Mouse (Mus musculus): Measurements from ENCODE around the gene Tns1.

DNA sequence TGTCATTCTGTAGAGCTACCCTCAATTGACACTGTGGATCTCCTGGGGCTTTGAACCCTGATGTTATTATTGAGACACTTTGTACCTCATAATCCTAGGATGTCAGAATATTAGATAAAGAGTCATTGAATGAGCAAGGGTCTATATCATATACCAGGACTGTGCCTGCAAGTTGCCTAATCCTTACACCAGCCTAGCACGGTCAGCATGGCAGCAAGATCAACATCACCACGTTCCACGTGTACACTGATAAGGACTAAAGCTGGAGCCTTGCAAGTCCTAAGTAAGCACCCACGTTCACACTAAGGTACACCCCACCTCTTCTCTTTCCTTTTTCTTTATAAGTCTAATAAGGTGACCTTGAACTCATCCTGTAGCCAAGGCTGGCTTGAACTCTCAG lies 65.5 kb downstream of the Tns1 start:
- TF ChIP-seq POLR2A (IDR thresholded peaks at IDR 0.05; ENCODE audit: insufficient read depth, low read depth, low read length) = no peak
- no peak for TF ChIP-seq CTCF (IDR thresholded peaks at IDR 0.05; ENCODE audit: insufficient read depth, low read depth, low read length)
